Comparison of ENCODE assay signal across 9 mouse cellular contexts in genomic region chr4:127329751-127330150, GRCm38 (mm10). TPM values are rescaled to one million over a fixed set of nuclear protein-coding genes. Genes with fewer than 3 reads are reported as not detected.
DNase-seq lines count a peak whose midpoint lies in the region; ATAC-seq and TF ChIP-seq lines count a peak whose summit lies in the region.
"Had no signal": no experiment of that assay in that cellular context is flagged by ENCODE, and none has a peak within 500 bp of the region (broad histone marks: within the 10 kb centered on the region; RNA-seq: fewer than 3 reads in every experiment).

No protein-coding gene starts in this region.

- H3K4me2 ChIP-seq in lung, embryonic 14.5 days = peak overlapping the region; percentile 56
- peak overlapping the region; percentile 43 for H3K4me2 ChIP-seq in forebrain, embryonic 13.5 days
- H3K4me2 ChIP-seq in limb, embryonic 12.5 days = peak overlapping the region; percentile 45
- peak overlapping the region; percentile 40 for H3K4me2 ChIP-seq in stomach, embryonic 14.5 days (replicated peaks; ENCODE audit: low read depth, low read length)

- ATAC-seq in lung, embryonic 14.5 days (ENCODE audit: insufficient read depth) = no peak
- ATAC-seq in forebrain, embryonic 13.5 days = no peak
- ATAC-seq in limb, embryonic 12.5 days (ENCODE audit: insufficient number of reproducible peaks, insufficient read depth, low FRiP score, low TSS enrichment, low read depth) = no peak
- no peak for ATAC-seq in stomach, embryonic 14.5 days (ENCODE audit: insufficient number of reproducible peaks, insufficient read depth, low FRiP score, low read depth)
- ATAC-seq in erythroid progenitor cell, adult 5-6 weeks (replicated peaks; ENCODE audit: low FRiP score, poor library complexity, severe bottlenecking) = no peak

- no peaks in the 10 kb centered on the region for H3K9me3 ChIP-seq in lung, embryonic 14.5 days (ENCODE audit: low read depth, low read length)
- no peaks in the 10 kb centered on the region for H3K9me3 ChIP-seq in forebrain, embryonic 13.5 days (replicated peaks)
- no peaks in the 10 kb centered on the region for H3K9me3 ChIP-seq in limb, embryonic 12.5 days
- no peaks in the 10 kb centered on the region for H3K9me3 ChIP-seq in stomach, embryonic 14.5 days (ENCODE audit: control insufficient read depth, low read depth, low read length)

- H3K36me3 ChIP-seq in lung, embryonic 14.5 days (ENCODE audit: insufficient read depth) = no peaks in the 10 kb centered on the region
- H3K36me3 ChIP-seq in forebrain, embryonic 13.5 days (ENCODE audit: poor library complexity, severe bottlenecking) = no peaks in the 10 kb centered on the region
- no peaks in the 10 kb centered on the region for H3K36me3 ChIP-seq in limb, embryonic 12.5 days
- H3K36me3 ChIP-seq in stomach, embryonic 14.5 days (ENCODE audit: control insufficient read depth, insufficient read depth, low read length) = no peaks in the 10 kb centered on the region

- H3K9ac ChIP-seq in lung, embryonic 14.5 days = peak overlapping the region; percentile 9; the same call in 1 of the 2 replicates
- no peak overlapping the region for H3K9ac ChIP-seq in forebrain, embryonic 13.5 days
- no peak overlapping the region for H3K9ac ChIP-seq in limb, embryonic 12.5 days (replicated peaks)
- H3K9ac ChIP-seq in stomach, embryonic 14.5 days (replicated peaks; ENCODE audit: low read depth, low read length) = no peak overlapping the region

- DNase-seq in lung, embryonic 14.5 days = peak; percentile 17
- no peak for DNase-seq in lung, postnatal 36 days
- no peak for DNase-seq in gastrocnemius, adult 18-20 months (ENCODE audit: low spot score)
- DNase-seq: thymus, adult 2 months had no signal

- H3K4me1 ChIP-seq in lung, embryonic 14.5 days (ENCODE audit: insufficient read depth) = no peaks in the 10 kb centered on the region
- H3K4me1 ChIP-seq in forebrain, embryonic 13.5 days = peaks cover 20% of the 10 kb centered on the region
- H3K4me1 ChIP-seq in limb, embryonic 12.5 days (replicated peaks) = peaks cover 16% of the 10 kb centered on the region
- H3K4me1 ChIP-seq in stomach, embryonic 14.5 days (ENCODE audit: control insufficient read depth, insufficient read depth, low read length) = peaks cover 8% of the 10 kb centered on the region; the same call in 1 of the 2 replicates

- TF ChIP-seq CTCF in lung, embryonic 14.5 days (IDR thresholded peaks at IDR 0.05; ENCODE audit: low read depth) = no peak

- H3K27me3 ChIP-seq in lung, embryonic 14.5 days (ENCODE audit: insufficient read depth, low read length) = peaks cover 59% of the 10 kb centered on the region
- peaks cover 72% of the 10 kb centered on the region for H3K27me3 ChIP-seq in forebrain, embryonic 13.5 days
- H3K27me3 ChIP-seq in limb, embryonic 12.5 days = peaks cover 95% of the 10 kb centered on the region
- peaks cover 34% of the 10 kb centered on the region for H3K27me3 ChIP-seq in stomach, embryonic 14.5 days (ENCODE audit: control insufficient read depth, insufficient read depth, low read length)

- peak overlapping the region; percentile 24 for H3K4me3 ChIP-seq in lung, embryonic 14.5 days (ENCODE audit: low read depth, low read length)
- H3K4me3 ChIP-seq in forebrain, embryonic 13.5 days = peak overlapping the region; percentile 9
- peak overlapping the region; percentile 24 for H3K4me3 ChIP-seq in limb, embryonic 12.5 days (replicated peaks)
- peak overlapping the region; percentile 24 for H3K4me3 ChIP-seq in stomach, embryonic 14.5 days (ENCODE audit: low read depth, low read length)

- WGBS in lung, embryonic 14.5 days = 1% methylated on average over 13 of the region's 13 CpGs
- WGBS in forebrain, embryonic 13.5 days = 2% methylated on average over 13 of the region's 13 CpGs
- WGBS in limb, embryonic 12.5 days = 3% methylated on average over 13 of the region's 13 CpGs
- 1% methylated on average over 13 of the region's 13 CpGs for WGBS in stomach, embryonic 14.5 days

- H3K27ac ChIP-seq in lung, embryonic 14.5 days (ENCODE audit: low read depth) = no peak overlapping the region
- no peak overlapping the region for H3K27ac ChIP-seq in forebrain, embryonic 13.5 days
- H3K27ac ChIP-seq in limb, embryonic 12.5 days = no peak overlapping the region; the same call in 1 of the 2 replicates
- H3K27ac ChIP-seq in stomach, embryonic 14.5 days (ENCODE audit: low read length) = no peak overlapping the region

RNA-seq across cellular contexts. Expression of gene Gjb3, which starts 0.9 kb away (rescaled TPM):
- 0.86 and 1.1 TPM in 2 replicates for polyA plus RNA-seq in lung, embryonic 14.5 days (2014; fragmentation: Nextera tagmentation; extraction: Ambion mirVana)
- polyA plus RNA-seq in forebrain, embryonic 13.5 days (2015; fragmentation: Nextera tagmentation; extraction: Ambion mirVana) = 0.10 TPM in 1 of 2 replicates, not detected in the other
- 4.3 TPM in 2 replicates for polyA plus RNA-seq in limb, embryonic 12.5 days (2016; fragmentation: Nextera tagmentation; extraction: Ambion mirVana)
- polyA plus RNA-seq in stomach, embryonic 14.5 days (2014; fragmentation: Nextera tagmentation; extraction: Ambion mirVana) = 4.3 and 5.2 TPM in 2 replicates
- total RNA-seq in erythroid progenitor cell, adult 5-6 weeks (2015; ENCODE audit: low replicate concordance) = 0.84 TPM in 1 of 2 replicates, not detected in the other
- total RNA-seq in erythroid progenitor cell, adult 5-6 weeks (2017; ENCODE audit: low replicate concordance) = not detected in 2 replicates
- not detected for total RNA-seq in gastrocnemius, adult 18-20 months (2021)
- total RNA-seq: gastrocnemius, adult 8-10 months had no signal

RNA-seq across cellular contexts. Expression of gene Gja4, which starts 15.9 kb away (rescaled TPM):
- polyA plus RNA-seq in lung, embryonic 14.5 days (2014; fragmentation: Nextera tagmentation; extraction: Ambion mirVana) = 24.0 and 26.1 TPM in 2 replicates
- 11.4 and 13.1 TPM in 2 replicates for polyA plus RNA-seq in forebrain, embryonic 13.5 days (2015; fragmentation: Nextera tagmentation; extraction: Ambion mirVana)
- 8.3 and 9.3 TPM in 2 replicates for polyA plus RNA-seq in limb, embryonic 12.5 days (2016; fragmentation: Nextera tagmentation; extraction: Ambion mirVana)
- 20.3 and 20.7 TPM in 2 replicates for polyA plus RNA-seq in stomach, embryonic 14.5 days (2014; fragmentation: Nextera tagmentation; extraction: Ambion mirVana)
- total RNA-seq in erythroid progenitor cell, adult 5-6 weeks (2015; ENCODE audit: low replicate concordance) = not detected in 2 replicates
- not detected in 2 replicates for total RNA-seq in erythroid progenitor cell, adult 5-6 weeks (2017; ENCODE audit: low replicate concordance)
- total RNA-seq in gastrocnemius, adult 18-20 months (2021) = 1 to 10 TPM; 2.3 to 2.5 TPM

RNA-seq across cellular contexts. Expression of gene Gjb4, which starts 24.1 kb away (rescaled TPM):
- 0.12 TPM in 1 of 2 replicates, not detected in the other for polyA plus RNA-seq in lung, embryonic 14.5 days (2014; fragmentation: Nextera tagmentation; extraction: Ambion mirVana)
- polyA plus RNA-seq in forebrain, embryonic 13.5 days (2015; fragmentation: Nextera tagmentation; extraction: Ambion mirVana) = not detected in 2 replicates
- not detected in 2 replicates for polyA plus RNA-seq in limb, embryonic 12.5 days (2016; fragmentation: Nextera tagmentation; extraction: Ambion mirVana)
- polyA plus RNA-seq in stomach, embryonic 14.5 days (2014; fragmentation: Nextera tagmentation; extraction: Ambion mirVana) = 0.35 TPM in 1 of 2 replicates, not detected in the other
- not detected in 2 replicates for total RNA-seq in erythroid progenitor cell, adult 5-6 weeks (2015; ENCODE audit: low replicate concordance)
- not detected in 2 replicates for total RNA-seq in erythroid progenitor cell, adult 5-6 weeks (2017; ENCODE audit: low replicate concordance)
- total RNA-seq in gastrocnemius, adult 18-20 months (2021) = not detected
- total RNA-seq: gastrocnemius, adult 8-10 months had no signal

RNA-seq across cellular contexts. Expression of gene Gjb5, which starts 28.2 kb away (rescaled TPM):
- 0.51 and 0.70 TPM in 2 replicates for polyA plus RNA-seq in lung, embryonic 14.5 days (2014; fragmentation: Nextera tagmentation; extraction: Ambion mirVana)
- 0.10 TPM in 1 of 2 replicates, not detected in the other for polyA plus RNA-seq in forebrain, embryonic 13.5 days (2015; fragmentation: Nextera tagmentation; extraction: Ambion mirVana)
- 0.70 and 0.76 TPM in 2 replicates for polyA plus RNA-seq in limb, embryonic 12.5 days (2016; fragmentation: Nextera tagmentation; extraction: Ambion mirVana)
- 0.38 and 1.0 TPM in 2 replicates for polyA plus RNA-seq in stomach, embryonic 14.5 days (2014; fragmentation: Nextera tagmentation; extraction: Ambion mirVana)
- total RNA-seq in erythroid progenitor cell, adult 5-6 weeks (2015; ENCODE audit: low replicate concordance) = not detected in 2 replicates
- not detected in 2 replicates for total RNA-seq in erythroid progenitor cell, adult 5-6 weeks (2017; ENCODE audit: low replicate concordance)
- not detected for total RNA-seq in gastrocnemius, adult 18-20 months (2021)
- total RNA-seq: gastrocnemius, adult 8-10 months had no signal
